Mouse (Mus musculus) ovary, postnatal 36 days (tissue): ENCODE results near the gene Gtdc1.

Source experiments
- DNase-seq: peaks from one replicate; pipeline ENCODE4 v3.0.0; 2022; ENCODE audit warnings: low spot score, mixed read lengths

Gtdc1 gene

GRCm38 (mm10) chr2:44924618-44925017, 2.8 kb downstream of the Gtdc1 start:
- DNase-seq, result no peak

- DNase-seq, result no peak
These were observed 4.2 kb downstream of the Gtdc1 start for GRCm38 (mm10) chr2:44923056-44923883.

GRCm38 (mm10) chr2:44922500-44922899, 5.0 kb downstream of the Gtdc1 start:
- no peak for DNase-seq

DNA sequence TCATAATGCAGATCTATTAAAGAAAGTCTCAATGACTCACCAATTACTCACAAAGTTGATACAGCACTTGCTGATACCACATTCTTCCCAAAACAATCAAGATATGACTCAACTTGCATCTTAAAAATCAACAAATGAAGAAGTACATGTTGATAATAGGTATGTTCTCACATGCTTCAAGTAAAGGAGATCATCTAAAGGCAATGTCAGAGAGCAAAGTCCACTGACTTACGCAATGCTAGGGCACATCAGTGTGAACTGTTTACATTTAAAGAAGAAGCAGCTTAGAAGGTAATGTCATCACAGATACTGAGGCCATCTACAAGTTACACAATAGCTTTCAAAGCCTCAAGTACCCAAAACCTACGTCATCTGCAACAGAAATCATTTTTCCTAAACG, 7.0 kb downstream of the Gtdc1 start:
- DNase-seq, result no peak

GRCm38 (mm10) chr2:44919326-44919725, 8.1 kb downstream of the Gtdc1 start:
- DNase-seq, result no peak

- no peak for DNase-seq
These were observed 8.7 kb downstream of the Gtdc1 start for GRCm38 (mm10) chr2:44918737-44919136.

GRCm38 (mm10) chr2:44916286-44916685, 11.2 kb downstream of the Gtdc1 start:
- no peak for DNase-seq

GRCm38 (mm10) chr2:44897801-44898200, 29.7 kb downstream of the Gtdc1 start:
- no peak for DNase-seq

DNA sequence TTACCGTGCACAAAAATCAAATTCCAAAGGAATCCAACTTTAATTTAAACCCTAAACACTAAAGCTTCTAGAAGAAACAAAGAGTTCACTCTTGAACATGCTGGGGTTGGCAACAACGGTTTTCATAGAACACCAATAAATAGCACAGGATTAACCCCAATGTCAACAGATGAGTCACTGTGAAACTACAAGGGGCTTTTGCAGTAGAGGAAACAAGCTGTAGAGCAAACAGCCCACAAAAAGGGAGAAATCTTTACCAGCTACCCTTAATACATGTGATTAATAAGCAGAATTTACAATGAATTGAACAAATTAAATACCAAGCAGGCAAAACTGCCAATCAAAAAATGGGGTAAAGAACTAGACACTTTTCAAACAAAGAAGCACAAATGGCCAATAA, 53.7 kb downstream of the Gtdc1 start:
- no peak for DNase-seq

- DNase-seq, result no peak
These were observed 62.7 kb downstream of the Gtdc1 start for GRCm38 (mm10) chr2:44864726-44865125.

DNA sequence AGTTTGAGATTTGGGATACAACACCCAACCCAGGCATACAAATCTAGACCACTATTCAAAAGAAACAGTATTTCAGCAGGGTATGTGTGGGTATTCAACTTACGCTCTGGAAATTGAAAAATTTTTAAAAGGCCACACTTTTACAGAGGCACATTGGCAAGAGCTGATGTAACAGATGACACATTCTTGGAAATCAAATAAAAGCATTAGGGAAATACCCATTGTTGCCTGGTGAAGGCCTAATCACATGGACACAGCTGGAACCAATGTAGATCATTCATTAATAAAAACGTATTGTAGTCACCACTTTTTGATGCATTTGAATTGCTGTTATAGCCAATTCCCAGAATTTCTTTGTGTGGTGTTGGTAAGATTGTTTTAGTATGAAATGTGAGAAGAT, 73.0 kb downstream of the Gtdc1 start:
- DNase-seq, result no peak

DNA sequence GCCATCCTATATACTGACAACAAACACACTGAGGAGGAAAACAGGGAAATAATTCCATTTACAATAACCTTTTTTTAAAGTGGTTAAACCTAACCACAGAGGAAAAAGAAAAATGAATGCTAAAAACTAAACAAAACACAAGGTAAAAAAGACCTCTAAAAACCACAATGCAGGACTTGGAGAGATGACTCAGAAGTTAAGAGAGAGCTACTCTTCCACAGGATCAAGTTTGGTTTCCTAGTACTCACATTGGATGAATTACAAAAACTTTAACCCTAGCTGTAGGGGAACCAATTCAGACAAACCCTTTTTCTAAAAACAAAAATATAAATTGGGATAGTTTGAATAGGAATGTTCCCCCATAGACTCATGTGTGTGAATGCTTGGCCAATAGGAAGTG, 77.8 kb downstream of the Gtdc1 start:
- DNase-seq, result no peak

DNA sequence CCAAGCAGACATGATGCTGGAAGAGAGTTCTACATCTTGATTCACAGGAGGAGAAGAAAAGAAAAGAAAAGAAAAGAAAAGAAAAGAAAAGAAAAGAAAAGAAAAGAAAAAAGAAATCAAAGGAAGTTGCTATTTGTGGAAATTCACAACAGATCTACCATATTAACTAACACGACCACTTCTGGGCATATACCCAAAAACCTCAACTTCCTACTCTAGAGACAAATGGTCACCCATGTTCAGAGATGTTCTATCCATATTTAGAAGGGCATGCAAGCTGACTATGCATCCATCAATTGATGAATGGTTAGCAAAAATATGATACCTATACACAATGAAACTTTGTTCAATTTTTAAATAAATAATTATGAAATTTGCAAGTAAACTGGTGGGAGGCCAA, 79.3 kb downstream of the Gtdc1 start:
- DNase-seq, result no peak

DNA sequence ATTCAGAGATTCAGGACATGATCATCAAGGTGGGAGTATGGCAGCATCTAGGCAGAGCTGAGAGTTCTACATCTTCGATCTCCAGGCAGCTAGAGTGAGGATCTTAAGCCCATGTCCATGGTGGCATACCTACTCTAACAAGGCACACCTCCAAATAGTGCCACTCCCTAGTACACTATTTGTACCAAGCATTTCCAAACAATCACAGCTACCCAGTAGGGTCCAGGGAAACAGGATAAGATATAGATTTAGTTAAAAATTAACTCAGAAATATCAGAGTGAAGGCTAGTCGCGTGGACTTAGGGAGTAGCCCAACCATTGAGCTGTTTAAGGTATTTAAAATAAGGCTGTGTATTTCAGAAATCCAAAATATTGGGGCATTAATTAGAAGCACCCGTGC, 82.0 kb downstream of the Gtdc1 start:
- DNase-seq, result no peak

DNA sequence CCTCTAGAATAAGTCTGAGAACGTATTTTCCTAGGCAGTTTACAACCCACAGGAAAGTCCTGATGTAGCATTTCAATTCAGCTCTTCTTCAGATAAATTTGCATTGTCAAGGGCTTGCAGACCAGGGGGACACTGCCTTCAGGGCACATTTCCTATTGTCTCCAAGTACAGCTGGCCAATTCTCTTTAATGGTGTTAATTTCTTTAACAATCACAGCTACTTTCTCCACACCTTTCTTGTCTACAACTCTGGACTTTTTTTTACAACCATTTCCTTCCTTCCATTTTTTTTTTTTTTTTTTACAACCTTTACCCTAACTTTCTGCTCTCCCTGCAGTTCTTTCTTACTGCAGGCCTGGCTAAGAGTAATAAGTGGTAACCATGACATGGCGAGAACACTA, 97.7 kb downstream of the Gtdc1 start:
- no peak for DNase-seq

DNA sequence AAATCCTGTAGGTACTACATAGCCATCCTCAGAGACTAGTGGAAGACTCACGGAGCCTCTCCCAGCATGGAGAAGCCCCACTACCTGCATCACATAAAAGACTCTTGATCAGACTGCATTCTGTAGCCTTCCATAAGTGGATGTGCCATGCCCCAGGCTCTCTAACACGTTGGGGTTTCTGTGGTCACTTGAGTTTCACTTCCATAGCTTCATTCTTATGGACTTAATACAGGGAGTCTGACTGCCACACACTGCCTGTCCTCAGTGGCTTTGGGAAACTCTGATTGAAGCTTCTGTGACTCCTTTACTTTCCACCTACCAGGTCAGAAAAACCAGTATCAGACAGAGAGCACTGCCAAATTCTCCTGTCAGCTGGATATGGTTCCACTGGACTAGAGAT, 98.1 kb downstream of the Gtdc1 start:
- DNase-seq, result no peak

- no peak for DNase-seq
These were observed 100.8 kb downstream of the Gtdc1 start for GRCm38 (mm10) chr2:44826609-44827008.

DNA sequence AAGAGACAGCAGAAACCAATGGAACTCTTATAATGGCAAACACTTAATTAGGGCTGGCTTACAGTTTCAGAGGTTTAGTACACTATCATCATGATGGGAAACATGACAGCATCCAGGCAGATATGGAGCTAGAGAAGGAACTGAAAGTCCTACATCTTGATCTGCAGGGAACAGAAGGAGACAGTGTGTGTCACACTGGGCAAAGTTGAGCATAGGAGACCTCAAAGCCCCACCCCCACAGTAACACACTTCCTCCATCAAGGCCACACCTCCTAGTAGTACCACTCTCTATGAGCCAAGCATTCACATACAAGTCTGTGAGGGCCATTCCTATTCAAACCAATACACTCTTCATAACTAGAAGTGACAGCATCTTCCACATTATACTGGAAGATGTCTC, 109.7 kb downstream of the Gtdc1 start:
- DNase-seq, result no peak

- no peak for DNase-seq
These were observed 113.7 kb downstream of the Gtdc1 start for GRCm38 (mm10) chr2:44813729-44814128.

GRCm38 (mm10) chr2:44804497-44804896, 123.0 kb downstream of the Gtdc1 start:
- DNase-seq, result no peak

- no peak for DNase-seq
These were observed 126.1 kb downstream of the Gtdc1 start for GRCm38 (mm10) chr2:44801361-44801760.

DNA sequence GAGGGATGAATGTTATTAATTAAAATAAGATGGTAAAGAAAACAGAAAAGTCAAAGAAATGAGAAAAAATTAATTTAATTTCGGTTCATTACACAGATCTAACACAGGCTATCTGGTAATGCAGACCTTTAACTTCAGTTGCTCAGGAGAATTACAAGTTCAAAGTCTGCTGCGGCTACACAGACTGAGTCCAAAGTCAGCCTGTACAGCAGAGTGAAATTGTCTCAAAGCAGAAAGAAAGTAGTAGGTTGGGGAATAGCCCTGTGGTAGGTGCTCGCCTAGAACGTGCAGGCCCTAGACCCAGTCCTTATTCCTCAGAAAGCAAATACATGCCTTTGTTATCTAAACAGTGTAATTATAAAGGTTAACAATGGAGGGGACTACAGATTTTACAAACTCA, 135.6 kb downstream of the Gtdc1 start:
- no peak for DNase-seq

GRCm38 (mm10) chr2:44791134-44791533, 136.3 kb downstream of the Gtdc1 start:
- DNase-seq, result no peak

DNA sequence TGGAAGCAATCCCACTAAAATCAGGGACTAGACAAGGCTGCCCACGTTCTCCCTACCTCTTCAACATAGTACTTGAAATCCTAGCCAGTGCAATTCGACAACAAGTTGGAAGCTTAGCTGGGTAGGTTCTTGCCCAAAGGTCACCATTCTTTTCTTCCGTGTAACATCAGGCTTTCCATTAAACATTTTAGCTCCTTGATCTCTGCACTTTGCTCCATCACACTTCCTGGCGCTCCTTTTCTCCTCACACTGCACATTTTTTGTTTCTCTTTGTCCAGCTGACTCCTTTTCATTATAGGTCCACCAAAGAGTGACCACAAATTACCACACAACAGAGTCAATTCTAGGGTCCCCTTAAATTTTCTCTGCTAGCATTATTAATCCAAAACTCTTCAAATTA, 144.7 kb downstream of the Gtdc1 start:
- no peak for DNase-seq
